Mouse (Mus musculus): Measurements from ENCODE around the gene Gm42421. TPM values are rescaled to one million over a fixed set of nuclear protein-coding genes. Genes with fewer than 3 reads are reported as not detected.

The Gm42421 gene
- total RNA-seq (2023) = not detected

DNA sequence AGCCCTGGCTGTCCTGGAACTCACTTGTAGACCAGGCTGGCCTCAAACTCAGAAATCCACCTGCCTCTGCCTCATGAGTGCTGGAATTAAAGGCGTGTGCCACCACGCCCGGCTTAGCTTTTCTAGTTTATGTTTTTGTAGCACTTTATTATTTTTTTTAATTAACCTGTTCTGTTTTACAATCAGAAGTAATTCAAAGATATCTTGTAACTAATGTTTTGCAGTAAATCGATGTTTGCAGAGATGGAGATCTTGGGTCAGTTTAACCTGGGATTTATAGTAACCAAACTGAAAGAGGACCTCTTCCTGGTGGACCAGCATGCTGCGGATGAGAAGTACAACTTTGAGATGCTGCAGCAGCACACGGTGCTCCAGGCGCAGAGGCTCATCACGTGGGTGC, at the start of gene Gm42421:
Gene Gm42421, plus strand, starts transcription at position 301 of the 400 bp plus-strand sequence.

DNA sequence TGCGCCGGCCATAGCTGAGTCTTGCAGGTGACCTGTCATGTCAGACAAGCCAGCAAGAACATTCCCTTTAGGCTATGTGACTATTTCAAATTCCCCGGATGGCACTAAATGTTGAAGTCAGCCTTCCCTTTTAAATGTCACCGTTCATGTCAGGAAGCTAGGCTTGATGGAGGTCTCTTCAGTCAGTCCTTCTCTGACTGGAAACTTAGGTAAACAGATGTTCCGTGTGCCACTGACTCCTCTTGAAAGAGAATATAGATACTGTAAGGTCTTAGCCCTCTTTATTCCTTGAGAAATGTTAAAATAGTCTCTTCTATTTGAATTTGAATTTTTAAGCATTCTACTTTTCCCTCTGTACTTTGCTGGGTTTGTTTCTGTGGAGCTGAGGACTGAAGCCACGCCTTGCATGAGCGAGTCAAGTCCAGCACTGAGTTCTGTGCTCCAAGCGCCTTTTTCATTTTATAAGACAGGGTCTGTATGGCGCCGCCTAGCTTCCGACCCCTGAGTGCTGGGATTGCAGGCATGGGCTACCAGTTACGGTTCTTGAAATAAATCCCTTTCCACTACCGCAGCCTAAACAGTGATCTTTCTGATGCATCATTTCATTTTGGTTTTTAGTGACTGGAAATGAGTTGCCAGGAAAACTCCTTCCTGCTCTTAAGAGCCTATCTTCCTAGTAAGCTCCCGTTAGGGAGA, 30.2 kb upstream of the Gm42421 start, which contains the start of gene Ankrd61:
Gene Ankrd61, minus strand, starts transcription at position 51 of the 696 bp plus-strand sequence.

DNA sequence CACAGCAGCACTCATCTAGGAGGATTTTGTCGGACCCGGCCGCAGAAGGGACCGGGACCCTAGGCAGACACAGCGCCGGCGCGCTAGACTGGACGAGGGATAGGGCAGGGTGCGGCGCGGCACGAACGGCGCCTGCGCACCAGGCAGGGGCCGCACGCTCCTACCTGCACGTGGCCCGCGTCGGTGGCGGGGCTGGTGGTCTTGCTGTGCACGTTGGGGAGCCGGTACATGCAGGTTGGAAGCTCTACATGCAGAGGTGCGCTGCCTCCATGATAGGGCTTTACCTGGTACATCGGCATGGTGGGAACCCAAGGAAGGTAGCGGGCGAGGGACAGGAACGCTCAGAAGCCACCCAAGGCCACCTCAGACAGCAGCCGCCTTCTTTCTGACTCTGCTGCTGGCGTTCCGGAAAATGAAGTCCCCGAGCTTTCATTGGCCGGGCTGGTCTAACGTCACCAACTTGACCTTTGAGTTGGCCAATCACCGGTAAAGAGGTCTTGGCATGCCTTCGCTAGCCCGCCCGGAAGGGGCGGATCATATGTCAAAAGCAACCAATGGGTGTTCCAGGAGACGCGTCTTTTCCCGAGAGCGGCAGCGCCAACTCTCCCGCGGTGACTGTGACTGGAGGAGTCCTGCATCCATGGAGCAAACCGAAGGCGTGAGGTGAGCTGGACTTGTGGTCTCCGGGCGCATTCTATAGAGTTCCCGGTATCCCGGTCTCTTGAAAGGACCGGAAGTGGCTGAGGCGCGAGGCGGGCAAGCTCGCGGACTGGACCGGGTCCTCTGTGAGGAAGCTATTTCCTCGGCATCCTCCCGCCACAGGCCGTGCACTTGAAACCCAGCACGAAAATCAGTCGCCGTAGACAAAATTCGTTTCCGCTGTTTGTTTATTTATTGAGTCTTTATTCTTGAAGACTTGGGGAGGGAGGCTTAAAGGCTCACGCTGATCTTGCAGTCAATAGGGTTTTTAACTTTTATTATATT, 18.3 kb upstream of the Gm42421 start, which contains the start of the genes Aimp2 and Pms2:
Gene Aimp2, minus strand, starts transcription at position 431 of the 984 bp plus-strand sequence.
Gene Pms2, plus strand, starts transcription at position 548 of the 984 bp plus-strand sequence.

DNA sequence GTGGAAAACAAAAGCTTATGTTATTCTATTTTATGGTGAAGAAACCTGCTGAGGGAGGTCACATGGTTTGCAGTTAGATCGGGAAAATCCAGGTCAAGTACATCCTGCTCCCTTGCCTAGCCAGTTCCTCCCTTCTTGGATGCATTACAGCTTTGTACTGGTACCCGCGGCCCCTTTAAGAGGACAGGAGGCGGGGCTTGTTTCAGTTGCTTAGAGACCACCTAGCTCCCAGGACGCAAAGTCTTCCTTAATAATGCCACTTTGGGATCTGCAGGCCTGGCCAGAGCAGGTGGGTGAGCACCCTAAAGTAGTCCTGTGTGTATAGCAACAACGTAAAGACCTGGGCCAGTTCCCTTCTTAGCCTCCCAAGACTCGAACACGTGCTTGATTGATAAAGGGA, 4.9 kb downstream of the Gm42421 start, which contains the start of gene Rsph10b:
Gene Rsph10b, plus strand, starts transcription at position 205 of the 400 bp plus-strand sequence.

Other genes starting within 250 kb of the Gm42421 start
- gene Usp42, start 195.9 kb upstream of the Gm42421 start, total RNA-seq (2023) = 10 to 100 TPM; 11.5 to 15.5 TPM
- gene Eif2ak1, start 110.4 kb upstream of the Gm42421 start, total RNA-seq (2023) = 10 to 100 TPM; 44.4 to 47.5 TPM
- not detected for gene Ankrd61, start 30.5 kb upstream of the Gm42421 start, total RNA-seq (2023)
- 10 to 100 TPM in 1 of 2 experiments, 1 to 10 TPM in 1; 9.5 to 11.9 TPM for gene Aimp2, start 18.3 kb upstream of the Gm42421 start, total RNA-seq (2023)
- 10 to 100 TPM; 10.2 to 12.2 TPM for gene Pms2, start 18.2 kb upstream of the Gm42421 start, total RNA-seq (2023)
- gene Rsph10b, start 4.9 kb downstream of the Gm42421 start, total RNA-seq (2023) = under 1 TPM in 1 of 2 experiments, not detected in 1; 0.22 TPM
- gene Ccz1, start 86.7 kb downstream of the Gm42421 start, total RNA-seq (2023) = 10 to 100 TPM; 48.8 to 49.8 TPM
- not detected for gene Ocm, start 98.5 kb downstream of the Gm42421 start, total RNA-seq (2023)
- gene Lmtk2, start 172.3 kb downstream of the Gm42421 start, total RNA-seq (2023) = 10 to 100 TPM; 56.0 to 56.4 TPM